Mouse (Mus musculus): ENCODE results near the gene Hyal1.
"Not testable (repeated sequence)": the region's sequence is repeated elsewhere in the genome, so short reads cannot be mapped to it uniquely, and the experiment has no call there.

The Hyal1 gene

DNA sequence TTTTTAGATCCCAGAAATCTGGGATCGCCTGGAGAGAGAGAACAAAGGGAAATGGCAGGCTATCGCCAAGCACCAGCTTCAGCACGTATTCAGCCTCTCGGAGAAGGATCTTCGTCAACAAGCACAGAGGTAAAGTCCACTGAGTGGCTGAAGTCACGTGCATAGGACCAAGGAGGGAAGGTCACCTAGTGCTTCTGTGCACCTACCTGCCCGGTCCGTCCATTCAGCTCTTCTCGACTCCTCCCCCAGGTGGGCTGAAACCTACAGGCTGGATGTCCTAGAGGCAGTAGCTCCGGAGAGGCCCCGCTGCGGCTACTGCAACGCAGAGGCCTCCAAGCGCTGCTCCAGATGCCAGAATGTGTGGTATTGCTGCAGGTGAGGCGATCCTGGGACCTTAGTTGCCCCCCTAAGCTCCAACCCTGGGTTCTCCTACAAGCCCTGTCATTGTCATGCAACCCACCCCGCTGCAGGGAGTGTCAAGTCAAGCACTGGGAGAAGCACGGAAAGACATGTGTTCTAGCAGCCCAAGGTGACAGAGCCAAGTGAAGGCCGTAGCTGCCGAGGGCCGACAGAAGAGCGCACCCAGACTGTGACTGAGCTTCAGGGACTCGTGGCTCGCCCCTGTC lies 26.1 kb upstream of the Hyal1 start:
- no peak for DNase-seq (ENCODE audit: low spot score in 2 of 2)

DNA sequence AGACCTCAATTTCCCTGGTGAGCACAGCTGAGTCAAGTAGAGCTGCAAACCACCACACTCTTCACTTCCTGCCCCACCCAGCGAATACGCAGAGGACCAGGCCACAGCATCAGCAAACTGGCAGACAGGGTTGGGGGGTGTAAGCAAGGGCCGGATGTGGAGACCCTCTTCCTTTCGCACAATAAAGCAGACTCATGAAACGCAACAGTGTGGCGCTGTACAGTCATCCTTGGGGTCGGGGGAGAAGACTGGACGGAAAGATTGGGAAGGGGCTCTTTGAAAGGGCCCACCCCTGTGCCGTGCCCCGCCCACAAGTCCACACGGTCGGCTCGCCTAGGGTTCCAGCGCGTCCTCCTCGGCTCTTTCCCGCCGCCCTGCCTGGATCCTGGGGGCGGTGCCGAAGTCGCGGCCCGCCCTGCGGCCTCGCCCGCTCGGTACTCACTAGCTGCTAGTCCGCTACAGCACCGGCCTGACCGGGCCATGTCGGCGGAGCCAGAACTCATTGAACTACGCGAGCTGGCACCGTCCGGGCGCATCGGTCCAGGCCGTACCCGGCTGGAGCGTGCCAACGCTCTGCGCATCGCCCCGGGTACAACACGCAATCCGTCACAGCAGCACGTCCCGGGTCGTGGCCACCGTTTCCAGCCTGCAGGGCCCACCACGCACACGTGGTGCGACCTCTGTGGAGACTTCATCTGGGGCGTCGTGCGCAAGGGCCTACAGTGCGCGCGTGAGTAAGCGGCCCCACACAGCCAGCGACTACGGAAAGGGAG lies 25.4 kb upstream of the Hyal1 start, which contains the start of gene Rassf1:
TSS of gene Rassf1 (plus strand) at position 439 of the 773 bp plus-strand sequence.
- peak; percentile 84 to 87 for DNase-seq (ENCODE audit: low spot score in 2 of 2)

DNA sequence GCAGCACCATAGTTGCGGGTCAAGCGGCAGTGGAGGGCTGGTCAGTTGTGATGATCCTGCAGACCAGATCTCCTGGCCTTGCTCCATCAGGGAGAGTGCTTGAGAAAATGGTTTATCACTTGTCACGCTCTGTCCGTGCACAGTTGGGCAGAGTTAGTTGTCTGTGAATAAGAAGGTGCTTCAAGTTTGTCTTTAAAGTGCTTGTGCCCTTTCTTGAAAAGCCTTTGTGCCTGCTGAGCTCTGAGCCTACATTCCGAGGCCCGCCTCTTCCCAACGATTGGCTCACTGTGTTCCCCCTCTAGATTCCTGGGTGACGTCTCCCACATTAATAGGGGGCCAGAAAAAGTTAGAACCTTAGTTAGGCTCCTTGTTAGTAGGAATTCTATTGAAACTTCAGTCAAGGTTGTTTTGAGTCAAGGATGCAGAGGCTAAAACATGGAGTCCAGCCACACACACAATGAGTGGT lies 24.8 kb upstream of the Hyal1 start:
- no peak for DNase-seq (ENCODE audit: low spot score in 2 of 2)

DNA sequence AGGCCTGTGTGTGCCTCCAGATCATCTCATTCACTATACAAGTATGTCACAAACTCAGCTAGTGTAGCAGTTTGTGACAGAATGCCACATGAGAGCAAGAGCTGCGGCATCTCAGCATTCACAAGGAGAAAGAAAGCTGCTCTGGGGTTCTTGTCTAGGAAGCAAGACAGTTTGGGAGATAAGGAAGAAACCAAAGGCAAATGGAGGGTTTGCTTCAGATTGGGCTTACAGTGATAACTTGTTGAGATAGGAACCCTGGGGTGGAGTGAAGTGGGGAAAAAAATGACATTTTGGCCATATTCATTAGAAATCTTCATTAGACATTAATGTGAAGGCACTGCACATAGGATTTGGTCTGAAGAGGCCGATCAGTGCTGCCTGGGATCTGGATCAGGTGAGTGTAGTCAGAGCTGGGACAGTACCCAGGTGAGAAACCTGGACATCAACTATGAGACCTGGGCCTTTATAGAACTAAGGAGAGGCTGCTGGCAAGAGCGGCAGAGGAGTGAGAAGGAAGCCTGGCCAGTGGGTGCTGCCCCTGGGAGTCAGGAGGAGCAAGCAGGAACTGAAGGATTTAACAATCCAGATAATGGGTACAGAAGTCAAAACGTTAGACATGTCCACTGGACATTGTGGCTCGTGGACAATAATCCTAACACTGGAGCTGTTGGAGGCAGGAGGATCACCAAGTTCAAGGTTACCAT lies 23.9 kb upstream of the Hyal1 start:
- DNase-seq (ENCODE audit: low spot score in 2 of 2), result peak in 1 of 2 experiments; percentile 1

DNA sequence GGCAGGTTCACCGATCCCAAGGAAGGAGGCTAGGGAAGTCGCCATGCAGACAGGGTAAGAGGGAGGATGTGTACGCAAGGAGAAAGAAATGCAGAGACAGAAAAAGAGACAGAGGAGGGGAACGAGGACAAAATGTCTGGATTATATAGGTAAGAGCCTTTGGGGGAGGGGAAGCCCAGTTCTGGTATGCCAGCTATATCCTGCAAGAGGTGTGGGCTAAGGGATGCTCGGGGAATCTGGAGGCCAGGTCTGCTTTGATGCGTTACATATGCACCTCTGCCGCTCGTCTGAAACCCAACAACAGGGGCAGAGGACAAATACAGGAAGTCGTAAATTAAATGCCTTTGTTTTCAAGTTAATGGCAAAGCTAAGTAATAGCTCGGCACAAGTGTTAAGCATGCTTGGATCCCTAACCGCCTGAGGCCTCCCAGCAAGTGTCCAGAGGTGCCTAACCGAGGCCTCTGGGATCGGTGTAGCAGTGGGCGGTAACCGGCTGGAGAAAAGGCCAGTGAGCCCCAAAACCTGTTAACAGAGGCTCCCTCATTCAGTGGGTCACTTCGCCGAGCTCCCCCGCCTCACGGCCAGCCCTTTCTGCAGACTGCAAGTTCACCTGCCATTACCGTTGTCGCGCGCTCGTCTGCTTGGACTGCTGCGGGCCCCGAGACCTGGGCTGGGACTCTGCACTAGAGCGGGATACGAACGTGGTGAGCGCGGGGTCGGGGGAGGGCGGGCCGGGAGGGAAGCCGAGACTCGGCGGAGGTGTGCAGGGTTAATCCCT lies 23.0 kb upstream of the Hyal1 start:
- peak; percentile 45 to 46 for DNase-seq (ENCODE audit: low spot score in 2 of 2)

DNA sequence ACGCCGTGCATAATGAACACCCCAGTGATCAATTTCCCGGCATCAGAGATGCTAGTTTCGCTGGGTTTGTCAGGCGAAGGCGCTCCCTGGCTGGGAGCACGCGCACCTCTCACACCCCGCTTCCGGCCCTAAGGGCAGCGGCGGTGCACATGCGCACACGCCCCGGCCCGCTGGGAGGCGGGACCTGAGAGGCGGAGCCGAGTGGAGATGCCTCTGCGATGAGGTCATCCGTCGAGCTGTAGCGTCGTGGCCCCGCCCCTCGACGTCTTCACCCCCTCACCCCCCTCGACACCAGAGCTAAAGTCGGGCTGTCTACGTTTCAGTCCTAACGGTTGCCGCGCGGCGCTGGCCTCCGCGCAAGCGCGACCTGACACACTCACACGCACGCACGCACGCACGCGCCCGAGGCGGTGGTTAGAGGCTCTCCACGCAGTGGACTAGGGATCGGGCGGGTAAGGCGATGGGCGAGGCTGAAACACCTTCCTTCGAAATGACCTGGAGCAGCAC lies 22.4 kb upstream of the Hyal1 start:
- DNase-seq (ENCODE audit: low spot score in 2 of 2), result peak; percentile 95 to 97

DNA sequence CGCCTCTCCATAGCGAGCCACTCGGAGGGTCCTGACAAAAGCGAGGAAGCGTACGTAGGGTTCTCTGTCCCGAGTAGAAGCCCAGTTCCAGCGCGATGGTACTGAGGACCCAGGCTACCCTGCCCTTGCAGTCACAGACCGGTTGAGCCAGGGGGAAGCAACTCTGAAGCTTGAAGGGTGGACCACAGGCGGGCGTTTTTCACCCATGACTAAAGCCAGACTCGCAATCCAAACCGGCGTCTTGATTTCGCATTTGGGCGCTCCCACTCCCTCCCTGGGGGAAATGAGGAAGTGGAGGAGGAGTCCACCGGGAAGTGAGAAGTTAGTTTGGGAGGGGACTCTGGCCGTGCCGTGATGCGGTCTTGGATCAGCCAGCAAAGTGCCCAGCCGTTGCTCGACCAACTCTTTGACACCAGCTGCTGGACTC lies 21.7 kb upstream of the Hyal1 start:
- DNase-seq (ENCODE audit: low spot score in 2 of 2), result peak; percentile 55 to 65

DNA sequence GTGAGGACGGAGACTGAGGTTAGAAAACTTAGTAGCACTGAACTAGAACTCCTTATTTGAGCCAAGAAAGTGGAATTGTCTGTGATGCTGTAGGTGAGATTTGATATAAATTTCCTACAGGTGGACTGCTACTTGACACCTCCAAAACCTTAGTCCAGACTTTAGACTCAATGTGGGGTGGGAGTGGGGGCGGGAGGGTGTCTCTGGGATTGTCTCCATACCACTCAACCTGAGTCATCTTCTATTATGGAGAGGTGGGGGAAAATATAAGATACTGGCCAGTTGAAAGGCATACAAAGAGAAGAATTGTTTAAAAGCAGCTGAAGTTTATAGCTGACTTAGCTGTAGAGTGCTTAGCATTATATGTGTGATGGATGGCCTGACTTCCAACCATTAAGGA lies 21.0 kb upstream of the Hyal1 start:
- no peak for DNase-seq (ENCODE audit: low spot score in 2 of 2)

DNA sequence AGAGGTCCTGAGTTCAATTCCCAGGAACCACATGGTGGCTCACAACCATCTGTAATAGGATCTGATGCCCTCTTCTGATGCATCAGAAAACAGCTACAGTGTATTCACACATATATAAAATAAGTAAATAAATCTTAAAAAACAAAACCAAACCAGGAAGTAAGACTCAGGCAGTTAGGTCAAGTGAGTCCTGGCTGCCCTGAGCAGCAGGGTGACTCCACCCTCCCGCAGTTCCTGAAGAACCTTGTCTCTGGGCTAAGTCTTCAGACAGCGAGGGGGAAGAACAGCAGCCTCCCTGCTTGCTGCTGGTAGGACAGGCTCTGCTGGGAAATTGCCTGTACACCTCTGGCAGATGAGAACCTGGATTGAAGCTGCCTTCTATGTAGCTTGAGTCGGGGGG lies 20.4 kb upstream of the Hyal1 start:
- no peak for DNase-seq (ENCODE audit: low spot score in 2 of 2)

DNA sequence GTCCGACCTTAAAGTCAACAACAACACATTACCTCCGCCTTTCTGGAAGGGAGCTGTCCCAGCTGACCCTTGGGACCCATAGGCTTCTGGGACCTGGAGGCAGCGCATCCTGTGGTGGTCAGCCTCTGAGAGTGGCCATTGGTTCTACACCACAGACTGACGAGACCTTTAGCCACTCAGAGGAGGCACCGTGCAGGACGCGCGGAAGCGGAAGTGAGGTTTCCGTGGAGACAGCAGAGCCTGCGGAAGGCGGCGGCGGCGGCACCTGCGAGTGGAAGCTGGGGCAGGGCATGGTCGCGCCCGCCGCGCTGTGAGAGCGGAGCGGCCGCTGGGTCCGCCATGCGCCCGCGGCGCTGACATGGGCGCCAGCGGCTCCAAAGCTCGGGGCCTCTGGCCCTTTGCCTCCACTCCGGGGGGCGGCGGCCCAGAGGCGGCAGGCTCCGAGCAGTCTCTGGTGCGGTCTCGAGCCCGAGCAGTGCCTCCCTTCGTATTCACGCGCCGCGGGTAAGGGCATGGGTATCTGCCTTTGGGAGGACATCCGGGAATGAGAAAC lies 13.6 kb upstream of the Hyal1 start, which contains the start of gene Tusc2:
TSS of gene Tusc2 (plus strand) at position 227 of the 553 bp plus-strand sequence.
- peak; percentile 96 for DNase-seq (ENCODE audit: low spot score in 2 of 2)

DNA sequence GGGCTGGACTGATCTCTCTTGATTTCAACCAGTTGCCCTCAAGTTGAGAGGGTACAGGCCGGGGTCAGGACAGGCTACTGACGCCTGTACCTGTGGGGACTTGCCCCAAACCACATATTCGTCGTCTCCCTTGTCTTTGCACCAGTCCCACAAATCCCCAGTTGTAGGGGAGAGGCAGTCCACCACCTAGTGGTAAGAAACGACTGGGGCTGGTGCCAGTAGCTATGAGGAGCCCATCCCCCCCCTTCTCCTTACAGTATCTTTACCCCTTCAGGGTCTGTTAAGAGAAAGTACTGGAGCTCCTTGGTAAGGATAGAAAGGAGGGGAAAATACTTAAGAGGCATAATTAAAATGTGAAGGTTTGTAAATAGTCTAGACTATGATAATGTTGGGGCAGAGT lies 11.2 kb upstream of the Hyal1 start:
- DNase-seq (ENCODE audit: low spot score in 2 of 2), result not testable (repeated sequence)

DNA sequence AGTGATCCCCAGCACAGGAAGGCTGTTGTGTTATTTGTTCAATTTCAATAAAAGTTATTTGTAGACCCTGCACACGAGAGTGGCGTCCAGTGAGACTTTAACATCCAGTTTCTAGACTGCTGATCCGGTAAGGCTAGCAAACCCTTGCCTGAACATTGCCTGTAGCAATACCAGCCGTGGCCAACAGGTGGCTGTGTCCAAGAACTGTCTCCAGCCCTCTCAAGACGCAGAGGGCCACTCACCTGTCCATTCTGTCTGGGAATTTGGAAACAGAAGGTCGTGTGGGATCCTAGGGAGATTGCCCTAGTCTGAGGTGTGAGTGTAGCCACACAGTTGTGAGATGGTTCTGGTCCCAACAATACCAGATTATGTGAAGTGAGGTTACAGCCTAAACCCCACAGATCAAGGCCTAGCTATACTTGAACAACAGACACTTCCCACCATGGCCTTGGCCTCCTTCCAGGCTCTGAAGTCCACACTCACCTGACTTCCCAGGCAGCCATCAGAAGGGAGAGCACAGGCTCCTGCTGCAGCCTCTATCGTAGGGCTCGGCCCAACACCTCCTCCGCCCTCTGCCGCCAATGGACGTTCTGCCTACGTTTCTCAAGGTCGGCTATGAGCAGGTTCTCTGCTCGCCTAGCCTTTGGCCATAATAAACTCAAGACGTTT lies 10.6 kb upstream of the Hyal1 start:
- DNase-seq (ENCODE audit: low spot score in 2 of 2), result peak; percentile 71 to 75

DNA sequence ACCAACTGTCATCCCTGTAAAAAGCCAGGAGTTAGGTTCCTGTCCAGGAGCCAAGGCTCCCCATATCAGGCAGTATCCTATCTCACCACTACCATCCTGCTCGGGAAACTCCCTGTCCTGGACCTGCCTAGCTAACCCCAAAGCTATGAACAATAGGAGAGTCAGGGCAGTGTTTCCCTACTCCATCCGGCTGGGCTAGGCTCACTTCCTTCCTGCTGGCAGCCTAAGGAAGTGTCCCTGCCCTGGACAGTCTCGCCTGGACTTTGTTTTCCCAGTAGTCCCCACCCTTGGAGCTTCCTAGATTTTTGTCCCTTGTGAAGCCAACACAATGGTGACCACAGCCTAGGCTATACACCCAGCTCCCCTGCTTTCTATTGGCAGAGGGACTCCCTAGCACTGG lies 9.9 kb upstream of the Hyal1 start:
- no peak for DNase-seq (ENCODE audit: low spot score in 2 of 2)

DNA sequence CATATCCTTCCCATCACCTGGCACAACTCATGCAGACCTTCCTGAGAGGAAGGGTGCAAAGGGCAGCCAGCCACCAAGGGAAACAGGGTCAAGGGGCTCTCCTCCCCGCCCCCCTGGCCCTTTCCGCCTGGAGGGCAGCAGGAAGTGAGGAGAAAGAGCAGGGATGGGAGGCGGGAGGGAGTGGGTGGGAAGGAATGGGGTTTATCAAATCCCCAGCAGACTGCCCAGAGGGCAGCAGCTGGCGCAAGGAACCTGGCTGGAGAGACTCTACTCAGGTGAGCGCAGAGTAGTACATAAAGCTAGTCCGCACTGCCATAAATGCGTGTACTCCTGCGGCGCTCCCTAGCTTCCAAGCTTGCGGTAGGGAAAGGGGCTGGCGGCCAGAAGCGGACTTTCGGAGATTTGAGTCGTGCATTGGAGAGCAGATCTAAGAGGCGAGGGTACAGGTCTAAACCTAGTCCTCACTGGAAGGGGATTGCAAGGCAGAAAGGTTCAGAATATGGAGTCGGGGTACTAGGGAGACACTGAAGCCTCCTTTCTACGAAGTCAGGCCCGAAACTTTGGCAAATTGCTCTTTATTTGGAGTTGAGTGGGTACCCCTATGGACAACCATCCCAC lies 8.9 kb upstream of the Hyal1 start, which contains the start of gene Hyal2:
TSS of gene Hyal2 (plus strand) at position 244 of the 618 bp plus-strand sequence.
- no peak for DNase-seq (ENCODE audit: low spot score in 2 of 2)

DNA sequence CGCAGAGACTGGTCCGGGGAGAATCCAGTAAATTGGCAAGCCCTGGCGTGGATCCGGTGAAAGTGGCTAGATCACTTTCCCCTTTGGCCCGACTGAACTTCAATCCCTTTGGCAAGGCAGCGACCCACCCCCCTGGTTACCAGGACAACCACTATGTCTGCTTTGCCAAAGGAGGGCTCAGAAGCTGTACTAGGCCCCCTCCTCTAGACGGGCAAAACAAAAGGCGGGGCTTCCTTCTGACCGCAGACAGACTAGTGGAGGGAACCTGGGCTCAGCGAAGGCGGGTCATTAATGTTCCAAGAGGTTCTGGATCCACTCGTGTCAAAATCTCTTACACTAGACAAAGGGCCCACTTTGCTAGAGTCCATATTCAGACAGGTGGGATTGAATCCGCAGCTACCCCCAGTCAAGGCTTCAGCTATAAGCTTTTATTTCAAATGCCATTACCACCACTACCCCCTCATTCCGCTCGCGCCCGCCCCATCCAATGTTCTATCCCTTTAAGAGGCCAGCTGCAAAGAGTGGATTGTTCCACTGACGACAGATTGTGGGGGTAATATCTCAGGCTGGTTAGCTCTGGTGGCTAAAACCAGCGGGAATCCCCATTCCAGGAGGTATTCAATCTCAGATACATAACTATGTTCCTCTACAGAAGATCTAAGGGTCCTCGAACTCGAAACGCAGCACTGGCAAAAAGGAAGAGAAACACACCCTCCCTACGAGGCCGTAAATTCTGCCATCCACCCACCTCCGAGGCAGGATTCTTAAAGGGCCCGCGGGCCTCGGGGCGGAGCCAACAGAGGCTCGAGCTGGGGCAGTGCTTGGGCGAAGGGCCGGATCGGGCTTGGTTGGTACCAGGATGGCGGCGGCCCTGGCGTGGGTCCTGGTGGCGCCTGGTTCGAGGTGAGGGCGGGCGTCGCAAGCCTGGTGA lies 8.1 kb upstream of the Hyal1 start:
- DNase-seq (ENCODE audit: low spot score in 2 of 2), result peak; percentile 84 to 89

DNA sequence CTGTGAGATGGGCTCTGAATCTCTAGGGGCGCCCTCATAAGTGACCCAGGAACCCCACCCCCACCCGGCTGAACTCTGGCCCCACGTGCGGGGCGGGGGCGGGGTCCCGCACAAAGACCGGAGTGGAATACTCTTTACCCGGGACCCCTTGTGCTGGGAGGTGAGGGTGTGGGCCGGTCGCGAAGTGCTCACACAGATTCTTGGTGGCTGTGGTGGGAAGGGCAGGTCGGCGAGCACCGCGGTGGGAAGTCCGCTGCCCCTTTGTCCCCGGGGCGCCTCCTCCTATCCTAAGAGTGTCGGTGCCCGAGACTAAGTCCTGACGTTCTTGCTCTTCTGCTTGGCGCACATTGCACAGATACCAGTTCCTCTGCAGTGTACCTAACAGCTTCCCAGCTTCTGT lies 7.5 kb upstream of the Hyal1 start:
- no peak for DNase-seq (ENCODE audit: low spot score in 2 of 2)

DNA sequence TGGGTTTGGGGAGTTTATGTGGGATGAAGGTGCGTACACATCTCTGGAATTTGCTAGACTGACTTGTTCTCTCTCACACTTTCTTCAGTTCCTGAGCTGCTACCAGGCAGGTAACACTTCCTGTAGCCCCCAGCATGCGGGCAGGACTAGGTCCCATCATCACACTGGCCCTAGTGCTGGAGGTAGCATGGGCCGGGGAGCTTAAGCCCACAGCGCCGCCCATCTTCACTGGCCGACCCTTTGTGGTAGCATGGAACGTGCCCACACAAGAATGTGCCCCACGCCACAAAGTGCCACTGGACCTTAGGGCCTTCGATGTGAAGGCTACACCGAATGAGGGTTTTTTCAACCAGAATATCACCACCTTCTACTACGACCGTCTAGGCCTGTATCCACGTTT lies 6.7 kb upstream of the Hyal1 start:
- DNase-seq (ENCODE audit: low spot score in 2 of 2), result no peak

DNA sequence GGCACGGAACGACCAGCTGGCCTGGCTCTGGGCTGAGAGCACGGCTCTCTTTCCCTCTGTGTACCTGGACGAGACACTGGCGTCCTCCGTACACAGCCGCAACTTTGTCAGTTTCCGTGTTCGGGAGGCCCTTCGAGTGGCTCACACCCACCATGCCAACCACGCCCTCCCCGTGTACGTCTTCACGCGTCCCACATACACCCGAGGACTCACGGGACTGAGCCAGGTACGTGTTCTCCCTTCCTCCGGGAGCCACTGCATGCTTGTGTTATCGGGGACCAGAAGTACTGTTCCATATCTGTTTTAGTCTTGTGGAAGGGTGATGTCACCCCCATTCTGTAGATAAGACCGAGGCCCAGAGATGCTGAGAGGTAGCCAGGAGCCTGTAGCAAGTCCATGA lies 5.9 kb upstream of the Hyal1 start:
- DNase-seq (ENCODE audit: low spot score in 2 of 2), result no peak
